Mouse (Mus musculus): ENCODE measurements around the gene Fgfr1op.

DNA sequence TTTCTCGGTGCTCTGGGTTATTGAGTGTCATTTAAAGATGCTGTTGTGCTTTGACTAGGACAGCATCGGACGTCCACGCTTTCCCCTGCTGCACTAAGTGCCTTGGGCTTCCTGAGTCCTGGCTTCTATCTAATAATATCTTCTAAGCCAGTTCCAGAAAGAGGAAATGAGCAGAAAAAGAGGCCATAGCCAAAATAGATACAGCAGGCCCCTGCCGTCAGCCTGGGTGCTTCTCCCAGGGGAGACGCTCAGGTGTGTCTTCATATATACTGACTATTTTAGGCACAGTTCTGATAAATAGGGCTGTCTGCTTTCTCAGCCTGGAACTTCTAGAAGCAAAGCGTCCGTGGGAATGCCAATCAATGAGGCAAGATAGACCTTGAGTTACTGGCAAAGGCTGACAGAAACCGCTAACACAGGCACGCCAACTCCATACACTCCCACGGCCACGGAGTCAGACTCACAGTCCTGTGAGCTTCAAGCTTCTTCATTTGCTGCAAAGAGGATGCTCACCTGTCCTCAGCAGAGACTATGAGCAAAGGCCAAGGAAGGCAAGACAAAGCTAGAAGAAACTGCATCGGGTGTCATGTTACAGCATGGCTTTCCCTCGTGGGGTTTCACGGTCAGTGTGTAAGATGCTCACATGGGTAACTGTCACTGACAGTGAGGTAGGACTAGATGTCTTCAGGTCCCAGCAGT is 72.9 kb downstream of the Fgfr1op start:
- TF ChIP-seq CTCF (IDR thresholded peaks at IDR 0.05; ENCODE audit: low read depth, low read length) (no peak), TAL1 (conservative IDR thresholded peaks at IDR 0.05; ENCODE audit: low read depth, low read length) (no peak), GATA1 (IDR thresholded peaks at IDR 0.05; ENCODE audit: borderline replicate concordance, low read length) (no peak), GATA2 (IDR thresholded peaks at IDR 0.05; ENCODE audit: borderline replicate concordance, low read depth, low read length) (no peak), POLR2AphosphoS5 (IDR thresholded peaks at IDR 0.05; ENCODE audit: insufficient replicate concordance, low read depth, low read length) (no peak)

Data from G1E (cell line).